Mouse (Mus musculus) limb, embryonic 10.5 days (tissue): ENCODE measurements at regions not wholly inside any gene's neighbourhood (a gene's known extent, or its start where the extent isn't known, plus 50 kb on each side); places are given as distances from the start of the nearest gene placed in this dataset.
"Not testable (repeated sequence)": the region's sequence is repeated elsewhere in the genome, so short reads cannot be mapped to it uniquely, and the experiment has no call there.

Source experiments
- DNase-seq: peaks from one replicate; pipeline ENCODE4 v3.0.0-alpha.2; 2017; ENCODE audit warnings: low spot score
- H3K27ac ChIP-seq: fragments of 300-500 bp; sonication (generic); 2 replicates; pipeline ENCODE4 v1.5.1; 2016; ENCODE audit warnings: mild to moderate bottlenecking
- H3K27me3 ChIP-seq: fragments of 300-500 bp; sonication (generic); 2 replicates; pipeline ENCODE4 v1.6.1; 2016; ENCODE audit warnings: low read depth, mild to moderate bottlenecking; ENCODE audit not compliant: poor library complexity, severe bottlenecking
- H3K36me3 ChIP-seq: fragments of 300-500 bp; sonication (generic); 2 replicates; pipeline ENCODE4 v1.6.1; 2016; ENCODE audit warnings: mild to moderate bottlenecking, moderate library complexity
- H3K4me1 ChIP-seq: fragments of 300-500 bp; sonication (generic); 2 replicates; pipeline ENCODE4 v1.6.1; 2016
- H3K4me3 ChIP-seq: fragments of 300-500 bp; sonication (generic); 2 replicates; pipeline ENCODE4 v1.5.1; 2016; ENCODE audit warnings: mild to moderate bottlenecking, moderate library complexity
- H3K9me3 ChIP-seq: fragments of 300-500 bp; sonication (generic); replicated peaks from 2 replicates; pipeline ENCODE4 v1.6.1; 2016; ENCODE audit warnings: mild to moderate bottlenecking
- WGBS: fragments of 180-500 bp; shearing (Covaris S2); methylation state at CpG from one replicate; pipeline ENCODE4 v1.1.7; 2016; 5-methylcytosine and 5-hydroxymethylcytosine counted together

- H3K27me3 ChIP-seq: peaks cover 24% of the 10 kb centered on the region
- 89% methylated on average over 2 of the region's 2 CpGs for WGBS
- H3K36me3 ChIP-seq, H3K4me3 ChIP-seq, DNase-seq, H3K4me1 ChIP-seq, H3K27ac ChIP-seq, H3K9me3 ChIP-seq: not testable (repeated sequence)
These were observed 1405.1 kb downstream of the 4930444P10Rik start for GRCm38 (mm10) chr1:14688041-14688440.

- Histone ChIP-seq H3K9me3 (no peaks in the 10 kb centered on the region), H3K36me3 (no peaks in the 10 kb centered on the region), H3K4me3 (no peak overlapping the region), H3K4me1 (0 out of 2 replicates have a peak, but pooled peaks cover 4% of the 10 kb centered on the region), H3K27me3 (peaks cover 24% of the 10 kb centered on the region), H3K27ac (no peak overlapping the region)
- 38% methylated on average over 2 of the region's 2 CpGs for WGBS
- no peak for DNase-seq
These were observed 1407.0 kb downstream of the 4930444P10Rik start for GRCm38 (mm10) chr1:14686172-14686571.

GRCm38 (mm10) chr1:14680443-14680842, 1412.7 kb downstream of the 4930444P10Rik start:
- WGBS: 96% methylated on average over 3 of the region's 3 CpGs
- Histone ChIP-seq H3K4me1 (peaks cover 8% of the 10 kb centered on the region; the same call in 1 of the 2 replicates), H3K4me3 (no peak overlapping the region), H3K36me3 (no peaks in the 10 kb centered on the region), H3K27ac (no peak overlapping the region), H3K9me3 (no peaks in the 10 kb centered on the region), H3K27me3 (peaks cover 39% of the 10 kb centered on the region)
- no peak for DNase-seq

- 16% methylated on average over 6 of the region's 6 CpGs for WGBS
- peaks cover 45% of the 10 kb centered on the region; the same call in 1 of the 2 replicates for H3K27me3 ChIP-seq
- no peak for DNase-seq
These were observed 1420.6 kb downstream of the 4930444P10Rik start for GRCm38 (mm10) chr1:14672393-14672999.

GRCm38 (mm10) chr1:14662706-14663312, 1430.3 kb downstream of the 4930444P10Rik start:
- Histone ChIP-seq H3K9me3 (no peaks in the 10 kb centered on the region), H3K27ac (no peak overlapping the region), H3K27me3 (peaks cover 50% of the 10 kb centered on the region), H3K4me3 (no peak overlapping the region), H3K4me1 (peaks cover 24% of the 10 kb centered on the region), H3K36me3 (no peaks in the 10 kb centered on the region)
- WGBS: 70% methylated on average over 6 of the region's 6 CpGs
- DNase-seq: no peak

More at GRCm38 (mm10) chr1:14672393-14672999, 1420.6 kb downstream of the 4930444P10Rik start:
- H3K9me3 ChIP-seq: no peaks in the 10 kb centered on the region
- no peak overlapping the region for H3K27ac ChIP-seq
- no peaks in the 10 kb centered on the region for H3K36me3 ChIP-seq
- no peak overlapping the region for H3K4me3 ChIP-seq
- peaks cover 7% of the 10 kb centered on the region for H3K4me1 ChIP-seq

GRCm38 (mm10) chr1:14661854-14662253, 1431.3 kb downstream of the 4930444P10Rik start:
- H3K27me3 ChIP-seq: peaks cover 50% of the 10 kb centered on the region
- H3K36me3 ChIP-seq: no peaks in the 10 kb centered on the region
- no peaks in the 10 kb centered on the region for H3K9me3 ChIP-seq
- no peak overlapping the region for H3K4me3 ChIP-seq
- no peak overlapping the region for H3K27ac ChIP-seq
- H3K4me1 ChIP-seq: peaks cover 24% of the 10 kb centered on the region
- no peak for DNase-seq
- WGBS: 39% methylated on average over 2 of the region's 2 CpGs

- Histone ChIP-seq H3K27me3 (peaks cover 10% of the 10 kb centered on the region), H3K27ac (no peak overlapping the region), H3K4me3 (no peak overlapping the region), H3K36me3 (no peaks in the 10 kb centered on the region), H3K4me1 (no peaks in the 10 kb centered on the region), H3K9me3 (no peaks in the 10 kb centered on the region)
- WGBS: 89% methylated on average over 2 of the region's 2 CpGs
- no peak for DNase-seq
These were observed 1442.8 kb downstream of the 4930444P10Rik start for GRCm38 (mm10) chr1:14650346-14650745.

GRCm38 (mm10) chr1:14635642-14636263, 1457.4 kb downstream of the 4930444P10Rik start:
- no peak overlapping the region for H3K4me3 ChIP-seq
- H3K4me1 ChIP-seq: peaks cover 9% of the 10 kb centered on the region; the same call in 1 of the 2 replicates
- H3K27me3 ChIP-seq: peaks cover 83% of the 10 kb centered on the region
- no peaks in the 10 kb centered on the region for H3K9me3 ChIP-seq
- H3K36me3 ChIP-seq: no peaks in the 10 kb centered on the region
- DNase-seq: no peak
- 22% methylated on average over 5 of the region's 5 CpGs for WGBS
- no peak overlapping the region for H3K27ac ChIP-seq

GRCm38 (mm10) chr1:14631994-14632393, 1461.1 kb downstream of the 4930444P10Rik start:
- 35% methylated on average over 4 of the region's 4 CpGs for WGBS
- Histone ChIP-seq H3K9me3 (no peaks in the 10 kb centered on the region), H3K4me3 (no peak overlapping the region), H3K36me3 (no peaks in the 10 kb centered on the region), H3K27ac (no peak overlapping the region), H3K27me3 (peaks cover 66% of the 10 kb centered on the region), H3K4me1 (peaks cover 9% of the 10 kb centered on the region; the same call in 1 of the 2 replicates)
- DNase-seq: no peak

GRCm38 (mm10) chr1:14627204-14627603, 1465.9 kb downstream of the 4930444P10Rik start:
- Histone ChIP-seq H3K4me3 (no peak overlapping the region), H3K4me1 (no peaks in the 10 kb centered on the region), H3K9me3 (no peaks in the 10 kb centered on the region), H3K27ac (no peak overlapping the region), H3K36me3 (no peaks in the 10 kb centered on the region), H3K27me3 (peaks cover 53% of the 10 kb centered on the region)
- 50% methylated on average over 6 of the region's 6 CpGs for WGBS
- no peak for DNase-seq

GRCm38 (mm10) chr1:14626685-14627084, 1466.4 kb downstream of the 4930444P10Rik start:
- Histone ChIP-seq H3K27me3 (peaks cover 52% of the 10 kb centered on the region), H3K9me3 (no peaks in the 10 kb centered on the region), H3K4me1 (no peaks in the 10 kb centered on the region), H3K36me3 (no peaks in the 10 kb centered on the region), H3K27ac (no peak overlapping the region), H3K4me3 (no peak overlapping the region)
- DNase-seq: no peak
- 88% methylated on average over 4 of the region's 4 CpGs for WGBS

- no peaks in the 10 kb centered on the region for H3K4me1 ChIP-seq
- 70% methylated on average over 5 of the region's 5 CpGs for WGBS
- no peak overlapping the region for H3K27ac ChIP-seq
- H3K4me3 ChIP-seq: no peak overlapping the region
- peaks cover 35% of the 10 kb centered on the region for H3K27me3 ChIP-seq
- no peaks in the 10 kb centered on the region for H3K36me3 ChIP-seq
- no peaks in the 10 kb centered on the region for H3K9me3 ChIP-seq
- no peak for DNase-seq
These were observed 1472.1 kb downstream of the 4930444P10Rik start for GRCm38 (mm10) chr1:14620922-14621430.
